Mouse (Mus musculus) urinary bladder, postnatal 10 days (tissue): ENCODE data around the gene Slc25a42.
A peak's percentile ranks its signal among the peaks of the same experiment; 100 is the strongest.

Source experiments
- DNase-seq: peaks from one replicate; pipeline ENCODE4 v3.0.0; 2022; ENCODE audit warnings: low spot score

Gene Slc25a42

DNA sequence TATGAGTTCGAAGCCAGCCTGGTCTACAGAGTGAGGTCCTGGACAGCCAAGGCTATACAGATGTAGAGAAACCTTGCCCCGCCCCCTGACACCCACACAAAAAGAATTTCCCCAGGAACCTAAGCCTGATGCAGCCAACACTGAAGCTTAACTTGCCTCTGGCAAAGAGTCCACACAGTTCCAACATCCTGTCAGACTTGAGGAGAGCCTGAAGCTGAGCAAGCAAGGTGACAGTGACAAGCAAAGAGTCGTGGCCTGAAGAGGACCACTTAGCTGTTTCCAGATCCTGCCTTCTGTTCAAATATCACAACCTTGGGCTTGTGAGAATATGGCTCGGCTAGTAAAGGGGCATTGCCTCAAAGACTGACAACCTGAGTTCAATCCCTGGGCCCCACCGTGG is 3.0 kb upstream of the Slc25a42 start:
- DNase-seq = no peak

DNA sequence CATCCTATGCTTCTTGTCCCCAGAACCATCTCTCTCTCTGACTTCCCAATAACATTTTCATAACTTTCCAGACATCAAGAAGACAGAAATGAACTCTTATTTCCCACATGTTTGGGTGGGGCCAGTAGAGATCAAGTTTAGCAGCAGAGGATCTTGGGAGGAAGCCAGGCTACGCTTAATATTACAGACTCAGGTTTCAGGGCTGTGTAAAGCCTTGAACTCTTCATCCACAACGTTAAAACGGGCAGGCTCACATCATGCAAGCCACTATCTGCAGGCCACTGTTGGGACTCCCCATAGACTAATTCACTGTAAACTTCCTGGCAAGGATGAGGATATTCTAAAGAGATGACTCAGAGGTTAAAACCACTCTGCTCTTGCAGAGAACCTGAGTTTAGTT is 2.3 kb upstream of the Slc25a42 start:
- no peak for DNase-seq

- no peak for DNase-seq
Measured at GRCm38 (mm10) chr8:70211726-70212111, 386 bp downstream of the Slc25a42 start.

DNA sequence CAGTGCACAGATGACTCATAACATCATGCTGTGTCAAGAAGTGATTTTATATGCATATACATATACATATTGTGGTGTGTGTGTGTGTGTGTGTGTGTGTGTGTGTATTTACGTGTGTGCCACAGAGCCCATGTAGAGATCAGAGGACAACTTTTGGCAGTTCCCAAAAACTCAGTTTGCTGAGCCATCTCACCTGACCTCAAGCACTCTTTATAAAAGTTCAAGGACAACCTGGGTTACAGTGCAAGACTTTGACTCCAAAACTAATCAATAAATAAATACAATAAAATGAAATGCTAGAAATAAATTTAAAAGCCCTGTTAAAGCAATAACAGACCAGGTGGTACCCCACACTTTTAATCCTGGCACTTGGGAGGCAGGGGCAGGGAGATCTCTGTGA is 830 bp downstream of the Slc25a42 start:
- DNase-seq = no peak

DNA sequence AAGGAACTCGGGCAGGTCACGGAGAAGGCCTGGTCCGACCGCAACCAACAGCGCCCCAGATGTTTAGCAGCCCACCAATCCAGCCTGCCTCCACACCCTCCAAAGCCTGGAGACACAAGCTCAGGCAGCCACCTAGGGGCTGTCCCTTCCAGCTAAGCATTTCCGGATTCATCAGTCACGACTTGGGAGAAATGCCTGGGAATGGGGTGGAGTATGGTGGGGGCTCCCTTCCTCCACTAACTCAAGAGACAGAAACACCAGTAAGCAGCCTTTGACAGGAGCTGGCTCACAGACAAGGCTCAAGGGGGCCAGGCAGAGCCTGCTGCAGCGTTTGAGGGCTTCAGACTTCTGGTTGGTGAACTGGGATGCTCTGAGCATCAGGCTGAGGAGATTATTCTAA is 1.6 kb downstream of the Slc25a42 start:
- no peak for DNase-seq

GRCm38 (mm10) chr8:70208130-70208529 is 4.0 kb downstream of the Slc25a42 start:
- no peak for DNase-seq

DNA sequence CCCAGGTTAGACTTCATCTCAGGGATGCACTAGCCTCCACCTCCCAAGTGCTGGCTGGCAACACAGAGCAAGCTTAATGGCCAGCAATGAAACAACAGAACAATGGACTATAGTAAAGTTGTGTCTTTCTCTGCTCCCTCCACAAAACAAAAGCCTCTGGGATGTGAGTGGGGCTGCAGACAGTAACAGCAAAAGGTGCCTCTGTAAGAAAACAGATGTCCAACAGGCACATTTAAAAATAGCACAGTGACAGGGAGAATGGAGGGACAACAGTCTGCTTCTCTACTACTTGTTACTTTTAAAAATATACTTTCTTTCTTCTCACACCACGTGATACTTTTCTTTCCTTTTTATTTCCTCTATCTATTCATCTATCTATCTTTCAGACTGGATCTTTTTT is 7.3 kb downstream of the Slc25a42 start:
- DNase-seq = no peak

GRCm38 (mm10) chr8:70203072-70203471 is 9.0 kb downstream of the Slc25a42 start:
- DNase-seq = no peak

DNA sequence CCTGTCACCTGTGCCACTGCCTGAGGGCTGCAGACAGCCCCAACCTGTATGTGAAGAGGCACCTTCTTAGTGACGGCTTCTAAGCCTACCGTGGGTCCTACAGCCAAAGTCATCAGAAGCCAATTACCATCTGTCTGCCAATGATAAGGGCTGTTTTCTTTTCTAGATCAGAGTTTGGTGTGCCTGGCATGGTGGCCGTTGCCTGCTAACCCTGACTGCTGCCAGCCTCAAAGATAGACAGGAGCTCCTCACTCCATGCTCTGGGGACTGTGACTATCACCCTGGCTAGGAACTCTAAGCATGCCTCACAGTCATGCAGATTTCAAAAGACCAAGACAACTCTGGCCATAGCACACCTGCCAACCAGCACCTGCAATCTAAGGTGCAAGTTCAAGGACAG is 10.7 kb downstream of the Slc25a42 start:
- no peak for DNase-seq

- no peak for DNase-seq
Measured at GRCm38 (mm10) chr8:70200098-70200681, 11.9 kb downstream of the Slc25a42 start.

- DNase-seq = no peak
Measured at GRCm38 (mm10) chr8:70197603-70198002, 14.5 kb downstream of the Slc25a42 start.

DNA sequence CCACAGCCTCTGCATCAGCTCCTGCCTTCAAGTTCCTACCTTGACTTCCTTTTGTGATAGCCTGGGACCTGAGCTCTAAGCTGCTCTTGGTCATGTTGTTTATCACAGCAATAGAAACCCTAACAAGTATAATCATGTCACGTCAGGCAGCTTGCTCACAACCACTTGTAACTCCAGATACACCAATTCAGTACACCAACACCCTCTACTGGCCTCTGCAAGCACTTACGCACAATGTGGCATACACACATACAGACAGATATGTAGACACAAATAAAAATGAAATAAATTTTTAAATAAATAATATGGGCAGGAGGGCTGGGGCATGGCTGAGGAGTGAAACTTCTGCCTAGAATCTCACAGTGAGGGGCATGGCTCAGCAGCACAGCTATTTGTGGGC is 16.3 kb downstream of the Slc25a42 start:
- no peak for DNase-seq

- no peak for DNase-seq
Measured at GRCm38 (mm10) chr8:70194191-70194590, 17.9 kb downstream of the Slc25a42 start.

GRCm38 (mm10) chr8:70193238-70193637 is 18.9 kb downstream of the Slc25a42 start:
- no peak for DNase-seq

DNA sequence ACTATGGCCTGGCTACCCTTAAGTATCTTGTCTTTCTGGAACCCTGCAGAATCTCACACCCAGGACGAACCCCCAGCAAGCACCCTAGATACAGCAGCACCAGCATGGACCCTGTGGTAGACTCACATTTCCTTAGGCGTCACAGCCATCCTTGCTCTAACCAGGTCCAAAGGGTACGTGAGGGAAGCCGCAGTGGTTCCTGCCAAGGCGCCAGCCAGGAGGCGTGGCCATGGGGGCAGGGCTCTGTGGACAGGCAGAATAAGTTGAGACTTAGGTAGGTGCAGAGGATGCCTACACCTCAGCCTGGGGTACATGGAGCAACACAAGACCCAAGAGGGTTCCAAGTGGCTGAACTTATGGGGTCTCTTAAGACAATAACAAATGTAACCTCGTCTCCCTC is 23.4 kb downstream of the Slc25a42 start:
- no peak for DNase-seq

- no peak for DNase-seq
Measured at GRCm38 (mm10) chr8:70183194-70183593, 28.9 kb downstream of the Slc25a42 start.

DNA sequence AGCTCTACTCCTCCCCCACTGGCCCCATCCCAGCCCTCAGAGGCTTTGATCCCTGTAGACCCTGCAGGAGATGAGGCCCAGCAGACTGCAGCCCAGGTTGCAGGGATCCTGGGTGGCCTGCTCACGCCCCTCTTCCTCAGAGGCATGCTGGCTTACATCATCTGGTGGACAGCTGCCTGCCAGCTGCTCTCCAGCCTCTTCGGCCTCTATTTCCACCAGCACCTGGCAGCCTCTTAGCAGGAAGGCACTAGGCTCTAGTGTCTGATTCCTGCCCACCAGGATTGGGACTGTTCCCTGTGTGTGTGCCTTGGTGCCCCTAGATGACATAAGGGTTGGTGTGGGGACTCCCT is 30.2 kb downstream of the Slc25a42 start:
- DNase-seq = no peak

DNA sequence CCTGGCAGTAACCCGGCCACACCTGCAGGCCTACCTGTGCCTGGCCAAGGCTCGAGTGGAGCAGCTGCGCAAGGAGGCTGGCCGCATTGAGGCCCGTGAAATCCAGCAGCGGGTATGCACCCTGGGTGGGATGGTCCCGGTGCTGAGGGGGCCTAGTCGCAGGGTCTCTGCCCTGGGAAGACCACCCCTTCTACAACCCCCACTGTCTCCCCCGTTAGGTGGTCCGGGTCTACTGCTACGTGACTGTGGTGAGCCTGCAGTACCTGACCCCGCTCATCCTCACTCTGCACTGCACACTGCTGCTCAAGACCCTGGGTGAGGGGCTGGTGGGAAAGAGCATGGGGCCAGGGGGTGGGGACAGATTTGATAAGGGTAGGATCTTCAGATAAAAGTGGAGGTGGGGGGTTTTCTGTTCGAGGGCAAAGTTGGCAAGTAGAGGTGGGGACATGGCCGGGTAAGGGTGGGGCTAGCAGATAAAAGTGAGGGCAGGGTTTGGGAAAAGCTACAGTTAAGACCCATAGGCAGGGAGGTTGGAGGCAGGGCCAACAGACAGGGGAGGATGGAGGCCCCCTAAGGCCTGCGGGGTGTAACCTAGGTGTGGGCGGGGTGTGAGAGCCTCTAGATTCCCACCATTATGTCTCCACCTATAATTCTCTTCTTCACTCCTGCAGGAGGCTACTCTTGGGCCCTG is 30.7 kb downstream of the Slc25a42 start:
- no peak for DNase-seq

- no peak for DNase-seq
Measured at GRCm38 (mm10) chr8:70179082-70179481, 33.0 kb downstream of the Slc25a42 start.

GRCm38 (mm10) chr8:70178231-70178630 is 33.9 kb downstream of the Slc25a42 start:
- DNase-seq = no peak

DNA sequence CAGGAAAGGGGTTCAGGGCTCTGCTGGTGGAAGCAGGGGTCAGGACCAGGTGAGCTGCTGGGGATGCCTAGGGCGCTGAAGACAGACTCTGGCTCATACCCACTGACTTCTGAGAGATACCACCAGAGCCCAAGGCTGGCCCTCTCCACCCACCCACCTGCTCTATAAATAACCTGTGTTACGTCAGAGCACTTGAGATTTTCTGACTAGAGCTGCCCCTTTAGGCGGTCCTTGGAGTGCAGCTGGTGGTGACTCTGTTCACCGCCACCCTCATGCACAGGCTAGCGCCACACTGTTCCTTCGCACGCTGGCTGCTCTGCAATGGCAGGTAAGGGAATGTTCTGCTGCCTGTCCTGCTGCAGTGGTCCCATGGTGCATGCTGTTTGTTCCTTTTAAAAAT is 38.0 kb downstream of the Slc25a42 start:
- DNase-seq = no peak

DNA sequence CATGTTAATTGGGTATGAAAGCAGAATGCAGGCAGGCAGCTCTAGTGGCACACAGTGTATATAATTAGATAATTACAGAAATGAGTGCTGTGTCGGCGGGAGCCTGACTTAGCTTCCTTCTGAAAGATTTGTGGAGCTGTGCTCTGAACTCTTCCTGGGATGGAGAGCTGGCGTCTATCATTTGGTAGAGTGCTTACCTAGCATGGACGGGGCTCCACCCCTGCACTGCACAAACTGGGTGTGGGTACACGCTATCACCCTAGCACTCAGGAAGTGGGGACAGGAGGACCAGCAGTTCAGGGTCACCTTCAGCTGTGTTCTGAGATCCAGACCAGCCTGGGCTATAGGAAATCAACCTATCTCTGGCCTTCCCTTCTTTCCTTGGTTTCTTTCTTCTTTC is 38.8 kb downstream of the Slc25a42 start:
- no peak for DNase-seq

DNA sequence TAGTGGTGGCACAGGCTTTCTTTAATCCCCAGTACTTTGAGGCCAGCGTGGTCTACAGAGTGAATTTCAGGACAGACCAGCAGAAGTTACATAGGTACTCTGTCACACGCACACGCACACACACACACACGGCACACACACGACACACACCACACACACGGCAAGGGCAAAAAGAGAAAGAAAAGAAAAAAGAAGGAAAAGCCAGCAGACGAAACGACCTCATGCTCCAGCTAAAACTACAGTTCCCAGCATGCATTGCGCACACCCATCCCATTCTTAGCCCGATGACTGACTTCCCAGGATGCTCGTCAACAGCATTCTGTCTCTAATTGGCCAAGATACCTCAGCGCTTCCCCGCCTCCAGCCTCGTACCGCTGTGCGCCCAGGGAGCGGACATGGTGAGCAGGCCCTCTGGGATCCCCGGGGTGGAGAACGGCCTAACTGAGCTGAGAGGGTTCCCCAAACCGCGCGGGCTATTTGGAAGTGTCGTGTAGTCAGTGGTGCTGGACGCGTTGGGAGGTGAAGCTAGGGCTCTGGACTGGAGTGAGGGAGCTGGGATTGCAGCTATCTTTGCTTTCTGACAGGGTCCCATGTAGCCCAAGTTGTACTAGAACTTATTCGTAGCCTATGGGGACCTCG is 39.9 kb downstream of the Slc25a42 start, which contains the start of gene Tmem161a:
TSS of gene Tmem161a (plus strand) at position 314 of the 639 bp plus-strand sequence.
- DNase-seq = peak; percentile 65

DNA sequence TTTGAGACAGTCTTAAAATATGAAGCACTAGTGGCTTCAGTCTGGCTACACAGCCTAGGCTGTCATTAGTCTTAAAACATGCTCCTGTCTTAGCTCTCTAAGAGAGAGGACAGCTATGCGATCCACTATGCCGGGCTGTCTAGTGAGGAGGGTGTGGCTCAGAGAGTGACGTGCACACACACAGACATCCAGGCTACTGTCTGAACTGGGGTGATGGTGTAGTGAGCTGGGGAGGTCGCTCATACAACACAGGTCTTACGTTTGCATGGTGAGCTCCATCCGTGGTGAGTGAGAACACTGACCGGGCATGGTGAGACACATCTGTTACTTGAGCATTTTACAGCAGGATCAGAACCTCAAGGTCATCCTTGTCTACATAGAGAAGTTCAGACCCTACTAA is 40.9 kb downstream of the Slc25a42 start:
- no peak for DNase-seq
